Comparison of ENCODE assay signal across 21 mouse cellular contexts in genomic region chr8:9335933-9336303, GRCm38 (mm10).
DNase-seq lines count a peak whose midpoint lies in the region; ATAC-seq and TF ChIP-seq lines count a peak whose summit lies in the region.
"Had no signal": no experiment of that assay in that cellular context is flagged by ENCODE, and none has a peak within 500 bp of the region (broad histone marks: within the 10 kb centered on the region; RNA-seq: fewer than 3 reads in every experiment).

No protein-coding gene starts in this region.

- no peak overlapping the region for H3K4me2 ChIP-seq in forebrain, embryonic 14.5 days (ENCODE audit: low read length)
- no peak overlapping the region for H3K4me2 ChIP-seq in forebrain, embryonic 16.5 days (ENCODE audit: low read length)
- H3K4me2 ChIP-seq in neural tube, embryonic 11.5 days (ENCODE audit: low read depth), result no peak overlapping the region
- peak overlapping the region; percentile 24; the same call in 1 of the 2 replicates for H3K4me2 ChIP-seq in midbrain, embryonic 14.5 days (ENCODE audit: low read length)
- H3K4me2 ChIP-seq: heart, embryonic 15.5 days; kidney, embryonic 15.5 days; limb, embryonic 13.5 days; liver, embryonic 13.5 days; lung, embryonic 14.5 days had no signal

- no peak for TF ChIP-seq POLR2A in olfactory bulb, adult 2 months (IDR thresholded peaks at IDR 0.05; ENCODE audit: insufficient read depth, low read depth, low read length)

- no peaks in the 10 kb centered on the region for H3K27me3 ChIP-seq in forebrain, embryonic 14.5 days (replicated peaks; ENCODE audit: control insufficient read depth, insufficient read depth, low read length)
- no peaks in the 10 kb centered on the region for H3K27me3 ChIP-seq in forebrain, embryonic 16.5 days (replicated peaks; ENCODE audit: control insufficient read depth, insufficient read depth, low read length)
- H3K27me3 ChIP-seq in neural tube, embryonic 11.5 days (ENCODE audit: control insufficient read depth, insufficient read depth, low read length), result no peaks in the 10 kb centered on the region
- H3K27me3 ChIP-seq in midbrain, embryonic 14.5 days (ENCODE audit: control insufficient read depth, insufficient read depth, low read length), result no peaks in the 10 kb centered on the region
- H3K27me3 ChIP-seq: heart, embryonic 15.5 days; kidney, embryonic 15.5 days; limb, embryonic 13.5 days; liver, embryonic 13.5 days had no signal

- H3K4me3 ChIP-seq in forebrain, embryonic 14.5 days (ENCODE audit: low read depth, low read length), result no peak overlapping the region
- no peak overlapping the region for H3K4me3 ChIP-seq in forebrain, embryonic 16.5 days (replicated peaks; ENCODE audit: low read length)
- H3K4me3 ChIP-seq in neural tube, embryonic 11.5 days (ENCODE audit: low read depth, low read length), result no peak overlapping the region
- H3K4me3 ChIP-seq in midbrain, embryonic 14.5 days (replicated peaks; ENCODE audit: low read depth, low read length), result no peak overlapping the region
- no peak overlapping the region for H3K4me3 ChIP-seq in olfactory bulb, adult 2 months (ENCODE audit: insufficient read depth, low read depth, low read length)
- H3K4me3 ChIP-seq: erythroblast, embryonic 14.5 days; heart, embryonic 15.5 days; kidney, embryonic 15.5 days; limb, embryonic 13.5 days; liver, embryonic 13.5 days had no signal

- H3K9ac ChIP-seq in forebrain, embryonic 14.5 days (ENCODE audit: low read length), result no peak overlapping the region
- H3K9ac ChIP-seq in forebrain, embryonic 16.5 days (replicated peaks; ENCODE audit: low read depth, low read length), result no peak overlapping the region
- H3K9ac ChIP-seq in neural tube, embryonic 11.5 days (ENCODE audit: low read length), result no peak overlapping the region
- H3K9ac ChIP-seq in midbrain, embryonic 14.5 days (replicated peaks; ENCODE audit: low read length), result 0 out of 2 replicates have a peak overlapping the region, but pooled peaks have one; percentile 12
- H3K9ac ChIP-seq: heart, embryonic 15.5 days; kidney, embryonic 15.5 days; limb, embryonic 13.5 days; liver, embryonic 13.5 days; lung, embryonic 14.5 days had no signal

- no peak for TF ChIP-seq CTCF in olfactory bulb, adult 2 months (IDR thresholded peaks at IDR 0.05; ENCODE audit: insufficient read depth, low read depth, low read length)

- 13% methylated on average over 6 of the region's 6 CpGs for WGBS in forebrain, embryonic 14.5 days
- 19% methylated on average over 6 of the region's 6 CpGs for WGBS in forebrain, embryonic 16.5 days
- 71% methylated on average over 6 of the region's 6 CpGs for WGBS in neural tube, embryonic 11.5 days
- 21% methylated on average over 6 of the region's 6 CpGs for WGBS in midbrain, embryonic 14.5 days
- 22% methylated on average over 6 of the region's 6 CpGs for WGBS in olfactory bulb, adult 2 months

- no peaks in the 10 kb centered on the region for H3K9me3 ChIP-seq in forebrain, embryonic 14.5 days (replicated peaks; ENCODE audit: control insufficient read depth, low read length)
- no peaks in the 10 kb centered on the region for H3K9me3 ChIP-seq in forebrain, embryonic 16.5 days (ENCODE audit: control insufficient read depth, low read length)
- no peaks in the 10 kb centered on the region for H3K9me3 ChIP-seq in neural tube, embryonic 11.5 days (ENCODE audit: control insufficient read depth, low read length)
- no peaks in the 10 kb centered on the region for H3K9me3 ChIP-seq in midbrain, embryonic 14.5 days (ENCODE audit: control insufficient read depth, low read length)
- H3K9me3 ChIP-seq: heart, embryonic 15.5 days; kidney, embryonic 15.5 days; limb, embryonic 13.5 days; liver, embryonic 13.5 days had no signal

- no peak for ATAC-seq in forebrain, embryonic 14.5 days
- no peak for ATAC-seq in forebrain, embryonic 16.5 days
- no peak for ATAC-seq in neural tube, embryonic 11.5 days (ENCODE audit: insufficient read depth, low FRiP score, low TSS enrichment)
- no peak for ATAC-seq in midbrain, embryonic 14.5 days (ENCODE audit: low FRiP score, low TSS enrichment)
- ATAC-seq: intestine, embryonic 16.5 days had no signal

- H3K36me3 ChIP-seq in forebrain, embryonic 14.5 days (ENCODE audit: control insufficient read depth, insufficient read depth, low read length), result no peaks in the 10 kb centered on the region
- H3K36me3 ChIP-seq in forebrain, embryonic 16.5 days (ENCODE audit: control insufficient read depth, insufficient read depth), result no peaks in the 10 kb centered on the region
- no peaks in the 10 kb centered on the region for H3K36me3 ChIP-seq in neural tube, embryonic 11.5 days (ENCODE audit: control insufficient read depth, insufficient read depth, low read length)
- no peaks in the 10 kb centered on the region for H3K36me3 ChIP-seq in midbrain, embryonic 14.5 days (ENCODE audit: control insufficient read depth, insufficient read depth, low read length)
- H3K36me3 ChIP-seq: heart, embryonic 15.5 days; kidney, embryonic 15.5 days; limb, embryonic 13.5 days; liver, embryonic 13.5 days had no signal

- no peaks in the 10 kb centered on the region for H3K4me1 ChIP-seq in forebrain, embryonic 14.5 days (ENCODE audit: control insufficient read depth, insufficient read depth, low read length)
- H3K4me1 ChIP-seq in forebrain, embryonic 16.5 days (replicated peaks; ENCODE audit: control insufficient read depth, insufficient read depth, low read length), result no peaks in the 10 kb centered on the region
- no peaks in the 10 kb centered on the region for H3K4me1 ChIP-seq in neural tube, embryonic 11.5 days (ENCODE audit: control insufficient read depth, insufficient read depth, low read length)
- H3K4me1 ChIP-seq in midbrain, embryonic 14.5 days (ENCODE audit: control insufficient read depth, insufficient read depth, low read length), result peaks cover 16% of the 10 kb centered on the region
- peaks cover 11% of the 10 kb centered on the region for H3K4me1 ChIP-seq in olfactory bulb, adult 2 months (ENCODE audit: control insufficient read depth, insufficient read depth, low read length)
- H3K4me1 ChIP-seq: heart, embryonic 15.5 days; kidney, embryonic 15.5 days; liver, embryonic 13.5 days had no signal

- DNase-seq in forebrain, embryonic 14.5 days (ENCODE audit: low spot score), result peak; percentile 33
- no peak for DNase-seq in neural tube, embryonic 11.5 days (ENCODE audit: low spot score)
- no peak for DNase-seq in neural tube, embryonic 10.5 days (ENCODE audit: extremely low spot score, low spot score)
- DNase-seq in midbrain, embryonic 14.5 days, result peak; percentile 49
- DNase-seq in right cerebral cortex, postnatal 25 days, result no peak
- no peak for DNase-seq in urinary bladder, adult 18-20 months (ENCODE audit: low spot score in 2 of 2)
- DNase-seq: adrenal gland, postnatal 36 days; cerebellum, adult 11-12 months; gastrocnemius, postnatal 10 days; liver, embryonic 13.5 days; lung, embryonic 14.5 days; lung, postnatal 36 days; right cerebral cortex, postnatal 4 days had no signal

- no peak overlapping the region for H3K27ac ChIP-seq in forebrain, embryonic 14.5 days (ENCODE audit: low read depth, low read length)
- H3K27ac ChIP-seq in forebrain, embryonic 16.5 days (ENCODE audit: low read length), result no peak overlapping the region
- peak overlapping the region; percentile 20; the same call in 1 of the 2 replicates for H3K27ac ChIP-seq in neural tube, embryonic 11.5 days (ENCODE audit: low read depth, low read length)
- H3K27ac ChIP-seq in midbrain, embryonic 14.5 days (replicated peaks; ENCODE audit: low read depth, low read length), result peak overlapping the region; percentile 55
- peak overlapping the region; percentile 79 for H3K27ac ChIP-seq in olfactory bulb, adult 2 months (ENCODE audit: insufficient read depth, low read depth, low read length)
- H3K27ac ChIP-seq: heart, embryonic 15.5 days; kidney, embryonic 15.5 days; limb, embryonic 13.5 days; liver, embryonic 13.5 days; stomach, postnatal 0 days had no signal

Comparison
In these comparisons a context has a peak if more than half of its experiments do, and no peak if none do; other contexts are left out.
1. DNase-seq: peak in forebrain, embryonic 14.5 days (single experiment) and midbrain, embryonic 14.5 days (single experiment); none in neural tube, embryonic 11.5 days (single experiment), neural tube, embryonic 10.5 days (single experiment), right cerebral cortex, postnatal 25 days (single experiment) and urinary bladder, adult 18-20 months (0 of 2).
2. H3K27ac ChIP-seq: peak in neural tube, embryonic 11.5 days (single experiment), midbrain, embryonic 14.5 days (single experiment) and olfactory bulb, adult 2 months (single experiment); none in forebrain, embryonic 14.5 days (single experiment) and forebrain, embryonic 16.5 days (single experiment).